Mouse (Mus musculus) layer of hippocampus, postnatal 25 days (tissue): ENCODE measurements at regions not wholly inside any gene's neighbourhood (a gene's known extent, or its start where the extent isn't known, plus 50 kb on each side); places are given as distances from the start of the nearest gene placed in this dataset.

Source experiments
- DNase-seq, 2 experiments: peaks; one replicate each; pipeline ENCODE4 v3.0.0; 2022; ENCODE audit warnings: mixed read lengths in 2 of 2, low spot score in 1 of 2; ENCODE audit errors: extremely low spot score in 1 of 2

GRCm38 (mm10) chr7:145001503-145002084, 61.9 kb upstream of the Ccnd1 start:
- DNase-seq: no peak

GRCm38 (mm10) chr7:144999741-145000140, 60.0 kb upstream of the Ccnd1 start:
- no peak for DNase-seq

DNA sequence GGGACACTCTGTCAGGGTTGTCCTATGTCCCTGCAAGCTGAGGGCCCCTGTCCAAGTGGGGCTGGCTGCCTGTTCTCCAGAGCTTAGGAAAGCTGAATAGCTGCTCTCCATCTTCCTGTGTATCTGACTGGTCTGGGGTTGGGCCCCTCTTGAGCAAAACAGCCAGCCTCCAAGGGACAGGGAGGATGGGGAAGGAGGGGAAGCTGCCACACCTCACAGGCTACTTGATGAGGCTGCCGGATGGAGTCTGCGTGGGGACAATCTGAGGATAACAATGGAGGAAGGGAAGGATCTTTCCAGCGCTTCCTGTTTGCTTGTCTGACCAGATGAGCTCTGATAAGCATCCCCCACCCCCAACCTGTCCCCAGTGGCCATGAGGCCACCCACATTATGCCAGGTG, 57.1 kb upstream of the Ccnd1 start:
- DNase-seq: no peak

DNA sequence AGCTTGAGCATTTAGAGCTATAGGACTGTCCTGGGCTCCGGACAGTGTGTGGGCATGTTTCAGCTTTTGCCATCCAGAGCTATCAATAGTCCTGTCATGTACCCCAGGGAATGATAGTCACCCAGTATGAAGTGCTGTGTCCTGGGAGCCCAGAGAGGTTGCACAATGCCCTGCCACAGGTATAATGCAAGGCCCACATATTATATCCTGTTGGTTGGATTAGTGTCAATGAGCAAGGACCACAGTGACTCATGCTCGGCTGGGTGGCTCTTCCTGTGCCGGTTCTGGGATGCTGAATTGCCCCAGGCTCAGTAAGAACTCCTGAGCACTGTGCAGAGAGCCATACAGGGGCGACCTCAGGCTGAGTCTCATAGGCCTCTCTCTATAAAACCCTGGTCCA, 54.5 kb upstream of the Ccnd1 start:
- DNase-seq: no peak

- DNase-seq: no peak
Observed at GRCm38 (mm10) chr7:144993566-144993965, 53.8 kb upstream of the Ccnd1 start.

DNA sequence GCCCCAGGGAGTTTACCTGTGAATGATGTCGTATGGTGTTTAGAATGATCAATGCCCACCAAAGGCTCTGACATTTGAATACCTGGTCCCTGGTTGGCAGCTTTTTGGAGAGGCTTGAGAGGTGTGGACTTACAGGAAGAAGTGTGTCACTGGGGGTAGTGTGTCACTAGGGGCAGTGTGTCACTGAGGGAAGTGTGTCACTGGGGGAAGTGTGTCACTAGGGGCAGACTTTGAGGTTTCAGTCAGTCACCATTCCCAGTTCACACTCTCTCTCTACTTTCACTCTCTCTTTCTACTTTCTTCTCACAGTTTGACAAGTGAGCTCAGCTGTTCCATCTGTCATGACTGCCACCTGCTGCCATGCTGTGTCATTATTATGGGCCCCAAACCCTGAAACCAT, 52.0 kb upstream of the Ccnd1 start:
- DNase-seq: no peak
